Mouse (Mus musculus) Patski (cell line): ENCODE results near the gene Slc38a11. TPM values are rescaled to one million over a fixed set of nuclear protein-coding genes. Genes with fewer than 3 reads are reported as not detected.

Source experiments
- ATAC-seq: fragments of 100-300 bp; one replicate; pipeline ENCODE4 v1.8.0; 2021
- CTCF ChIA-PET: fragments of 350-600 bp; sonication (Branson Sonifier 250); formaldehyde crosslinking; loops from one replicate; lab custom pipeline; 2022; ENCODE audit warnings: inconsistent platforms; lab: Charles Lee
- POLR2A ChIA-PET: fragments of 350-600 bp; sonication (Branson Sonifier 250); formaldehyde crosslinking; loops from one replicate; lab custom pipeline; 2022; ENCODE audit warnings: antibody characterized with exemption, inconsistent platforms; lab: Charles Lee
- DNase-seq: peaks from one replicate; pipeline ENCODE4 v3.0.0-alpha.2; 2011; ENCODE audit warnings: low read depth, low spot score
- H3K27me3 ChIP-seq: fragments of 371-371 bp; one replicate; pipeline ENCODE4 v1.5.1; 2021
- CTCF ChIP-seq: fragments of 100-300 bp; IDR thresholded peaks from one replicate; pipeline ENCODE4 v1.5.1; 2021
- in situ Hi-C: fragments of 300-500 bp; cut with MboI; formaldehyde crosslinking; loops from 3 replicates; pipeline ENCODE4 v1.11.1; 2018; ENCODE audit warnings: low pct_unique_long_range_greater_than_20kb, mixed read lengths
- polyA plus RNA-seq: library from polyadenylated mRNA; unstranded; gene quantifications from one replicate; pipeline ENCODE4 v1.2.3, GENCODE M21; 2021

Slc38a11 gene
- polyA plus RNA-seq, 1 experiment from 2014 or later: not detected

GRCm38 (mm10) chr2:65378425-65378824 lies 14.6 kb upstream of the Slc38a11 start:
- ChIA-PET CTCF (interaction anchor here (1.1 kb wide), 1 partner anchor 16 kb away, joined by 3 read pairs; no protein-coding TSS in a partner anchor), POLR2A (interaction anchor here (1.0 kb wide), 1 partner anchor 11 kb away, joined by 3 read pairs; no protein-coding TSS in a partner anchor)
- TF ChIP-seq CTCF: no peak
- in situ Hi-C loops: loop anchor here (25.0 kb wide), 1 partner anchor 1034 kb away; no protein-coding TSS in a partner anchor
- H3K27me3 ChIP-seq: peaks cover 30% of the 10 kb centered on the region
- DNase-seq: no peak
- no peak for ATAC-seq

- in situ Hi-C loops: no loop called here
- no peak for TF ChIP-seq CTCF
- peaks cover 8% of the 10 kb centered on the region for H3K27me3 ChIP-seq
- CTCF ChIA-PET: no interaction called here
- no peak for DNase-seq
- POLR2A ChIA-PET: no interaction called here
- no peak for ATAC-seq
Measured at GRCm38 (mm10) chr2:65374410-65374809, 10.6 kb upstream of the Slc38a11 start.

GRCm38 (mm10) chr2:65373076-65373475 lies 9.2 kb upstream of the Slc38a11 start:
- ChIA-PET POLR2A (no interaction called here), CTCF (no interaction called here)
- in situ Hi-C loops: no loop called here
- H3K27me3 ChIP-seq: peaks cover 5% of the 10 kb centered on the region
- TF ChIP-seq CTCF: no peak
- DNase-seq: no peak
- ATAC-seq: no peak

GRCm38 (mm10) chr2:65360736-65361475 lies 2.9 kb downstream of the Slc38a11 start:
- DNase-seq: no peak
- ChIA-PET CTCF (interaction anchor here (1.1 to 1.2 kb wide), 2 partner anchors 16 to 24 kb away, joined by 3 to 5 read pairs; no protein-coding TSS in a partner anchor), POLR2A (no interaction called here)
- peaks cover 56% of the 10 kb centered on the region for H3K27me3 ChIP-seq
- in situ Hi-C loops: no loop called here
- TF ChIP-seq CTCF: no peak
- ATAC-seq: no peak

GRCm38 (mm10) chr2:65347367-65347766 lies 16.5 kb downstream of the Slc38a11 start:
- ATAC-seq (no peak), DNase-seq (no peak)
- in situ Hi-C loops: no loop called here
- POLR2A ChIA-PET: no interaction called here
- CTCF ChIA-PET: no interaction called here
- TF ChIP-seq CTCF: no peak
- peaks cover 56% of the 10 kb centered on the region for H3K27me3 ChIP-seq

GRCm38 (mm10) chr2:65346915-65347314 lies 16.9 kb downstream of the Slc38a11 start:
- DNase-seq (no peak), ATAC-seq (no peak)
- in situ Hi-C loops: no loop called here
- TF ChIP-seq CTCF: no peak
- H3K27me3 ChIP-seq: peaks cover 55% of the 10 kb centered on the region
- ChIA-PET POLR2A (no interaction called here), CTCF (no interaction called here)

GRCm38 (mm10) chr2:65346037-65346436 lies 17.8 kb downstream of the Slc38a11 start:
- H3K27me3 ChIP-seq: peaks cover 49% of the 10 kb centered on the region
- ATAC-seq: no peak
- no peak for TF ChIP-seq CTCF
- CTCF ChIA-PET: no interaction called here
- in situ Hi-C loops: no loop called here
- POLR2A ChIA-PET: no interaction called here
- no peak for DNase-seq

GRCm38 (mm10) chr2:65342057-65342456 lies 21.8 kb downstream of the Slc38a11 start:
- ATAC-seq: no peak
- no peak for TF ChIP-seq CTCF
- H3K27me3 ChIP-seq: peaks cover 20% of the 10 kb centered on the region
- DNase-seq: no peak
- CTCF ChIA-PET: interaction anchor here (0.7 to 1.9 kb wide), 2 partner anchors 11 to 195 kb away, joined by 3 to 7 read pairs; no protein-coding TSS in a partner anchor
- in situ Hi-C loops: no loop called here
- POLR2A ChIA-PET: no interaction called here

- DNase-seq (no peak), ATAC-seq (no peak)
- in situ Hi-C loops: no loop called here
- ChIA-PET CTCF (interaction anchor here (1.9 kb wide), 1 partner anchor 10 kb away, joined by 7 read pairs; no protein-coding TSS in a partner anchor), POLR2A (no interaction called here)
- TF ChIP-seq CTCF: no peak
- H3K27me3 ChIP-seq: peaks cover 8% of the 10 kb centered on the region
Measured at GRCm38 (mm10) chr2:65340839-65341238, 23.0 kb downstream of the Slc38a11 start.

- in situ Hi-C loops: loop anchor here (10.0 kb wide), 1 partner anchor 373 kb away; no protein-coding TSS in a partner anchor
- no peaks in the 10 kb centered on the region for H3K27me3 ChIP-seq
- ChIA-PET CTCF (interaction anchor here (0.6 to 2.0 kb wide), 6 partner anchors 183 to 369 kb away, joined by 3 to 12 read pairs (median 3); no protein-coding TSS in a partner anchor), POLR2A (interaction anchor here (0.6 kb wide), 1 partner anchor 96 kb away, joined by 3 read pairs; no protein-coding TSS in a partner anchor)
- peak; percentile 83 for ATAC-seq
- peak; percentile 88 for TF ChIP-seq CTCF
- no peak for DNase-seq
Measured at GRCm38 (mm10) chr2:65337378-65338140, 26.3 kb downstream of the Slc38a11 start.
